Mouse (Mus musculus) liver, adult (tissue): ENCODE measurements around the gene Cnn1.

ENCODE experiments used
- GATA4 ChIP-seq: IDR thresholded peaks from 2 replicates; pipeline ENCODE4 v1.6.1; 2014; ENCODE audit warnings: mild to moderate bottlenecking, low read length; ENCODE audit not compliant: insufficient replicate concordance

The Cnn1 gene

DNA sequence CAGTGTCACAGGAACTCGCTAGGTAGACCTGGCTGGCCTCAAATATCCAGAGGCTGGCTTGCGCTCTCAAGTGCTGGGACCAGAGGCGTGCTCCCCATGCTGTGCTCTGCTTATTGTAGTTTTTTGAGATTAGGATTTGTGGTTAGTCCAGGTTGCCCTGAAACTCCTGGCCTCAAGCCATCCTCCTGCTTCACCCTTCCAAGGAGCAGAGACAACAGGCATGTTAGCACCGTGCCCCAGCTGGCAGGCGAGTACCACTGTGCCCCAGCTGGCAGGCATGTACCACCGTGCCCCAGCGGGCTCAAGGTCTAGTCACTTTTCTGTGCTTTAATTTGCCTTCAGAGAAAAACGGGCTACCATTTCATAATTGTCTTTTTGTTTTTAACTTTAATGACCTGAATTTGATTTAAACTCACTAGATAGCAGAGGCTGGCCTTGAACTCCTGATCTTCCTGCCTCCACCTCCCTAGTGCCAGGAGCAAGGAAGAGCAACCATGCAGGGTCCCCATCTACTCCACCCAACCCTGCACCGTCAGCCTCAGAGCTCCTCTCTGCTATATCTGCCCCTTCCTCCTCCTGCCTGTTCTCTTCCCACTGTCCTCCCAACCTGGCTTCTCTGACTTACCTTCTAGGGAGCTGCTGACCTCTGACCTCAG is 36.1 kb downstream of the Cnn1 start:
- no peak for TF ChIP-seq GATA4

DNA sequence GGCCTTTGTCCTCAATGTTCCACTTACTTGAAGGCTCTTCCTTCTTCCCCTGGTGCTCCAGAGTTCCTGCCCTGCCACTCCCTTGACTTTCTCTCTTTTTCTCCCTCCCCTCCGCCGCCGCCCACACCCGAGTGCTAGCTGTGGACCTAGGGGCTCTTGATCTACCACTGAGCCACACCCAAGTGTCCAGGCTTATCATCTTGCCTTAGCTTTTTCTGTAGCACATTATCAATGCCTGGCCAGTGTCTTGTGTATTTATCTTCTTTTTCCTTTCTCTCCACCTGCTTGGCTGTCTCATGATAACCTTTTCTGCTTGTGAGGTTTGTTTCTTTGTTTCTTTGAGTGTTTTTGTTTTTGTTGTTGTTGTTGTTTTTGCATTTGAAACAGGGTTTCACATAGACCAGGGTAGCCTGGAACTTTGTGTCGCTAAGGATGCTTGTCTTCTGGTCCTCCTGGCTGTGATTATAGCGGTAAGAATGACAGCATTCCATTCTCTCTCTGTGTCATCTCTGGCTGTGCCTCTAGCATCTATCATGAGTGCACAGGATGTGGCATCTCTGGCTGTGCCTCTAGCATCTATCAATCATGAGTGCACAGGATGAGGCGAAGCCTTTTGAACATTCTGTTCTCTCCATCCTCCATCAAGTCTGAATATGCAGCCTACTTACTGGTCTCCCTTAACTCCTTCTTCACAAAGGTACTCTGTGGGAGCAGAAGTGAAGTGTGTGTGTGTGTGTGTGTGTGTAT is 36.8 kb downstream of the Cnn1 start, which contains the start of gene Acp5:
Gene Acp5, minus strand, starts transcription at position 68 of the 747 bp plus-strand sequence.
- no peak for TF ChIP-seq GATA4

DNA sequence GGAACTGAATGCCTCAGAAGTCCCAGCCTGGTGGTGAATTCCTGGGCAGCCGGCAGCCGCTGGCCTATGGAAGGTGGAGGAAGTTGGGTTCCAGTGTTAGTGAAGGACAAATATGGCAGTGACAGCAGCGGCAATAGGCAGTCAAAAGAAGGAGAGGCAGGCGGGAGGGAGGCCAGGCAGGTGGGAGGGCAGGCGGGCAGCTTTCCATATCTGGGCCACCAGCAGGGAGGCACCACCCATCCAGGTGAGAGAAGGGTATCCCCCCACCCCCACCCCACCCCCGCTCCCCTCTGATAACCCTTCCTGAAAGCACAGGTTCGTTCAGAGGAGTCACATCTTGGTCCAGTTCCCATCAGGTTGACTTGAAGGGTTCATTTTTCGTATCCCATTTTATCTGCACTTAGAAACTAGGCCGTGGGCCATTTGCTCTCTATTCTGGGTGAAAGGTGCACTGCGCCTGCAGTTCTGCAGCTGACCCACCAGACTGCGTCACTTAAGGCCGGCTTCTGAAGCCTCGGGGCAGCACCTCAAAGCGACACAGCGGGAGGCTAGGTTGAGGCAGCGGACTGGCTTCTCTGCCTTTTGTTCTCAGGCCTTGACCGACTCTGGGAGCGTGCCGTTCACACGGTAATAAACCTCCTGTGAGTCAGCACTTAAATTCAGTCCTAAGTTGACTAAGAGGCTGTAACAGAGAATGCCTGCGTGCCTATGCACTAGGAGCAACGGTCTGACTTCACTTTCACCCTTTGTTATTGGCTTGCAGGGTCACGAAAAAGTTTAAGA is 37.9 kb downstream of the Cnn1 start:
- TF ChIP-seq GATA4, result no peak

DNA sequence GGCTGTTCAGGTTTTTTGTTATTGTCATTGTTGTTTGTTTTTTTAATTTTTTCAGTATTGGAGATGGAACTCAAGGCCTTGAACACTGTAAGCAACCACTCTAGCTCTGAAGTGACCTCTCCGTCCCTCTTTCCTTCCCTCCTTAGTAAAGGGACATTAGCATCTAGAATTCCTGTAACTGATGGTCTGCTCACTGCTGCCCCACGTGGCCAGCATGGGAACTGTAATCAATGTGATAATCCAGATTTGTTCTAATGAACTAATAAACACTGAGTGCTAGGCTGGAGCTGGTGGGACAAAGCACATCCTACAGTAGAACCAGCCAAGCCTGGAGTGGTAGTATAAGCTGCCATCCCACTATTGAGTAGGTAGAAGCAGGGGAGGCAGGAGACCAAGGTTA is 39.5 kb downstream of the Cnn1 start:
- no peak for TF ChIP-seq GATA4

DNA sequence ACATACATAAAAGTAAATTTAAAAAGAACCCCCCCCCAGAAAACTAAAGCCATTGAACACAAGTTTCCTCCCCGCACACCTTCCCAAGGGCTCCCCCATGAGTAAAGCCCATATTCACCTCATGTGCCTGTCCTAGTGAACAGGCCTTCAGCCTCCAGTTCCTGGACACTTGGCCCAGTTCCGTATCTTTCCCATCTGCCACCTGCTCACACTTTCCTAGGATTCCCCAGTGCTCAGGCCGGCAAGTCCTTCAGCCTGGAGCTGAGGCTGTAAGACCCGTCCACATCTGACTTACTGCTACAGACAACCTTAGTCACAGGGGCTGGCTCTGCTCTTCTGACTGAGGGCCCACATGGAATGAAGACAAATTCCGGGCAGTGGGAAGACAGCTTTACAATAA is 40.7 kb downstream of the Cnn1 start:
- no peak for TF ChIP-seq GATA4

DNA sequence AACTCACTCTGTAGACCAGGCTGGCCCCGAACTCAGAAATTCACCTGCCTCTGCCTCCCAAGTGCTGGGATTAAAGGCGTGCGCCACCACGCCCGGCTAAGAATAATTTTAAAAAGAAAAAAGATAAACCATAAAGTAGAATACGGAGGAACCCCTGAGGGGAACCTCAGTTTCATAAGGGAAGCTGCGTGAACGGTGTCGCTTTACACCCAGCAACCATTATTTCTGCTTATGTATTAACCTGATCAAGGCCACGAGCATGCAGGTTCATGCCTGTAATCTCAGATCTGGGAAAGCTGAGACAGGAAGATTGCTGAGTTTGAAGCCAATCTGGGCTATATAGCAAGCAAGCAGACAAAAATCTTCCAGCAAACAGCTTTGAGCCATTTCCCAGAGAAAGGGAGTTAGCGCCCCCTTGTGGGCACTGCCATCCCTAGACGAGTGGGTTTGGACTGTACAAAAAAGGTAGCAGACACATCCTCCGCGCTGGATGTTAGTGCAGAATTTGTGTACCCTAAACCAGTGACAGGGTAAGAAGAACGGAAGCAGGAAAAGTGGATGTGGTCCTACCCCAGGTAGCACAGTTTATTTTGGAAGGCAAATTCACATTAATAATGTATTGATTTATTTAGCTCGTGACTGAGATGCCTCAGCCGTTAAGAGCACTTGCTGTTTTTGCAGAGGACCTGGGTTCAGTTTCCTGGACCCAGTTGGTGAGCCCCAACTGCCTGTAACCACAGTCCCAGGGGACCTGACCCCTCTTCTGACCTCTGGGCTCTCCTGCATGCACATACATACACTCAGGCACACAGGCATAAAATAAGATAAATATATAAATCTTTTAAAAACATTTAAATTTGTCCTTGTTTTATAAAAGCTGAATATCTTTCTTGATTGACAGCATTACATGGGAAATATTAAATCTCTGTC is 44.4 kb downstream of the Cnn1 start:
- no peak for TF ChIP-seq GATA4

DNA sequence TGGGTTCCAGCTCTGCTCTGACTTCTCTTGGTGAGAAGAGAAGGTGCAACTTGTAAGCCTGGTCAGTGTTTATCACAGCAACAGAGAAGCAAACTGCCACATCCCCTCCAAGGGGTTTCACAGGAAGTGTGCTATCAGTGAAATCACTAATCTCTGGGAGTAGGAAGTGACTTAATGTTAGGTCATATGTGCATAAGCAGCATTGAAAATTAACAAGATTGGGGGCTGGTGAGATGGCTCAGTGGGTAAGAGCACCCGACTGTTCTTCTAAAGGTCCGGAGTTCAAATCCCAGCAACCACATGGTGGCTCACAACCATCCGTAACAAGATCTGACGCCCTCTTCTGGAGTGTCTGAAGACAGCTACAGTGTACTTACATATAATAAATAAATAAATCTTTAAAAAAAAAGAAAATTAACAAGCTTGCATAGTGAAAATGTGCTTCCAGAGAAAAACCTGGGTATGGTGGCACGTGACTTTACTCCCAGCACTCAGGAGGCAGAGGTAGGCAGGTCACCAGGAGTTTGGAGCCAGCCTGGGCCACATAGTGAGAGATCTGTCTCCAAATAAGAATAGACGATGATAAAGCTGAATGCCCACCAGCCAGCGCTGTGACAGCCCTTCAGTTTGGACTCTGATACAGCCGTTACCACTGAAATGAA is 45.4 kb downstream of the Cnn1 start:
- no peak for TF ChIP-seq GATA4

DNA sequence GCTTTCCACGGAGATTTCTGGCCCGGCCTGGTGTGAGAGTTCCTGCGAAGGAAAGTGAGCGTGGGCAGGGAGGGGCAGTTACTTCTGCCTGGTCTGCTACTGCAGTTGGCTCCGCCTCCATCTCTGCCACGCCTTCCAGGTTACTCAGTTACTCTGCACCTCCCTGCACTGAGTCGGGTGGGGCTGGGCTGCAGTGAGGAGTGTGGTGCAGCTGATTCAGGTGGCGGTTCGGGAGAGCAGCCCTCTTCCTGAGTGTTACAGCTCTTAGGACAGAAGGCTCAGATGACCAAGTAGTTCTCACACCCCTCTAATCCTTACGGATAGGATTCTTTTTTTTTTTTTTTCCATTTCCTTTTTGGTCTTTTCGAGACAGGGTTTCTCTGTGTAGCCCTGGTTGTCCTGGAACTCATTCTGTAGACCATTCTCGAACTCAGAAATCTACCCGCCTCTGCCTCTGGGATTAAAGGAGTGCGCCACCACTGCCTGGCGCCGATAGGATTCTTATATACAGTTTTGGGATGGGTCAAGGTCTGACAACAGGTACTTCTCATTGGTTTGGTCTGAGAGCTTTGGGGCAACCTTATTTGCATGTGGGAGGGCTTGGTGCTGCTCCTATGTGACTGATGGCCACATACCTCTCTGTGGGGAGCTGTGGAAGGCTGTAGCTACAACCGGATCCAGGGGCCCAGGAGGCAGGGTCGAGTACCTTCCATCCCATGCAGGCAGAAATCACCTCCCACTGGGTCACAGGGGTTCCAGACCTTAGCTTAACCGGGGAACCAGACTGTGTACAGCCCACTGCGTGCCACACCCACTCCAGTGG is 50.6 kb downstream of the Cnn1 start:
- no peak for TF ChIP-seq GATA4

DNA sequence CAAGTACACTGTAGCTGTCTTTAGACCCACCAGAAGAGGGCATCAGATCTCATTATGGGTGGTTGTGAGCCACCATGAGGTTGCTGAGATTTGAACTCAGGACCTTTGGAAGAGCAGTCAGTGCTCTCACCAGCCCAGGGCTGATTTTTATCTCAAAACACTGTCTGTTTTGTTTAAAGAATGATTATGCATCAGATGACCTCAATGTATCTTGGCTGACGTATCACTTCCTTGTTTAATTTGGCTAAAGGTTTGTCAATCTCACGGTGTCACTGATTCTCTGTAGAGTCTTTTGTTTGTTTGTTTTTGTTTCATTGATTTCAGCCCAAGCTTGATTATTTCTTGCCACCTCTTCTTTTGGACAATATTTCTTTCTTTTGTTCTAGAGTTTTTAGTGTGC is 51.9 kb downstream of the Cnn1 start:
- TF ChIP-seq GATA4, result peak; percentile 93

DNA sequence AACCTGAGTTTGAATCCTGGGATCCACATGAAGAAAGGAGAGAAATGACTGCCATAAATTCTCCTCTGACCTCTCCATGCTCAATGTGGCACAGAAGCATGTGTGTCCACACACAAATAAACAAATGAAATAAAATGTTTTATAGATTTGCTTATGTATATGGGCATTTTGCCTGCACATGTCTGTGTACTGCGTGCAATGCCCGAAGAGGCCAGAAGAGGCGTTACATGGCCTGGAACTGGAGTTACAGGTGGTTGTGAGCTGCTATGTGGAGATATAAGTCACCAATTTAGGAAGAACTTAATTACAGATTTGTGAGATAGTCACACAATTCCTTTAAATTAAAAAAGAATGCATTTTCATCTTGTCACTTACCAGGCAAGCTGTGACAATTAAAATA is 54.8 kb downstream of the Cnn1 start:
- TF ChIP-seq GATA4, result no peak

DNA sequence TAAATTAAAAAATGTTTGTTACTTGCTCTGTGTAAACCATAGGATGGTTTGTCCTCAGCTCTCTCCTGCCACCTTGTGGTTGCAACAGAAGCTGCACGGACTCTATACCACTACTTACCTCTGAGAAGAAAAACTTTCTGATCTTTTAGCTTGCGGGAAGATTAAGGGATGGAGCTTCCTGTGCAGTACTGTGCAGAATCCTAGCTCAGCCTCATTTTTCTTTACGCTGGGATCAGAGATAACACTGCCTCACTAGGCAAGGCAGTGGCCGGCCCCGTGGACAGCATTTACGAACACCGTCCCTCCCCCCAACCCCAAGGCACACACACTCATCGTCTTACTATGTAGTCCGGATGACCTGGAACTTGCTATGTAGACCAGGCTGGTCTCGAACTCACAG is 56.6 kb downstream of the Cnn1 start:
- no peak for TF ChIP-seq GATA4

DNA sequence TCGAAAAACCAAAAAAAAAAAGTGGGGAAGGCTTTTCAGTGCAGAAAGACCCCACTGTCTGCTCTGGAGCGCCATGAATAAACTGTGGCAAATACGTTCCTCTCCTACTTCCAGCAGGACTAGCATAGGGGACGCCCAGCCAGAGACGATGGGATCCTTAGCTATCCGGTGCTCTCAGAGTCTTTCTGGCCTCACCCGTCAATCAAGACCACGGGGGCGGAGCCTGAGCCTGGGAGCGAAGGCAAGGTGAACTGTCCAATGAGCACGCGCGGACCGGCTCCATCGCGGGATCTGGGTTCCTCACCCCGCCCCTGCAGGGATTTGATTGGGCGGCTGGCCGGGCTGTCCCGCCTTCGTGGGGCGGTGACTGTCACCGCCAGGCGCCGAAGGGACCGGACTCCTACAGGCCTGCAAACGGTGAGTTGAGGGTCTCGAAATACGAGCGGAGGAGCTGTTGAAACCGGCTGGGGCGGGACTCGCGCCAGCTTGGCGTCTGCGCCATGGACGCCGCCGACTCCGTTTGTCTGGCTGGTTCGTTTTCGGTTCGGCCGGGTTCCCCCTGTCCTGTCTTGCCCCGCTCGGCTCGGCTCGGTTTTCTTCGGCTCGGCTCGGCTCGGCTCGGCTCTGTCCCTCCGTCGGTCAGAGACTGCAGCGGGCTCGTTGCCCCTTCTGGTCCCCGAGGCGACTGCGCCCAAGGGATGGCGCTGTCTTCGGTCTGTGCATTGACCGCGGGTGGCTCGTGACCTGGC is 57.7 kb downstream of the Cnn1 start, which contains the start of gene Pigyl:
Gene Pigyl, plus strand, starts transcription at position 350 of the 749 bp plus-strand sequence.
- no peak; the same call in 1 of the 2 replicates for TF ChIP-seq GATA4
